Mouse (Mus musculus) common myeloid progenitor, adult 5-6 weeks (primary cell): ENCODE results near the gene Banf1. TPM values are rescaled to one million over a fixed set of nuclear protein-coding genes. Genes with fewer than 3 reads are reported as not detected.
A peak's percentile ranks its signal among the peaks of the same experiment; 100 is the strongest.
"Not testable (repeated sequence)": the region's sequence is repeated elsewhere in the genome, so short reads cannot be mapped to it uniquely, and the experiment has no call there.

Source experiments
- ATAC-seq: replicated peaks from 2 replicates; pipeline ENCODE4 v1.8.0; 2016; ENCODE audit warnings: low read depth, mild to moderate bottlenecking, moderate TSS enrichment, inconsistent platforms; ENCODE audit not compliant: poor library complexity, severe bottlenecking
- total RNA-seq: library from RNA; stranded (forward); fragments of 200-1000, 187-1606 nt; gene quantifications from 2 replicates; pipeline ENCODE4 v1.2.3, GENCODE M21; 2017

Banf1 gene
- 71.4 and 75.6 TPM in 2 replicates for total RNA-seq

GRCm38 (mm10) chr19:5367053-5367359 is at the start of gene Banf1:
Gene Banf1 (minus strand): TSS chr19:5367168.
- ATAC-seq = peak; percentile 27

- ATAC-seq = no peak
Measured at GRCm38 (mm10) chr19:5414534-5414957, 47.6 kb upstream of the Banf1 start.

GRCm38 (mm10) chr19:5413840-5414239 is 46.9 kb upstream of the Banf1 start:
- no peak for ATAC-seq

GRCm38 (mm10) chr19:5411961-5412360 is 45.0 kb upstream of the Banf1 start:
- no peak for ATAC-seq

- ATAC-seq = no peak
Measured at GRCm38 (mm10) chr19:5410641-5411040, 43.7 kb upstream of the Banf1 start.

- ATAC-seq = no peak
Measured at GRCm38 (mm10) chr19:5409068-5409467, 42.1 kb upstream of the Banf1 start.

- peak; percentile 24; the same call in 1 of the 2 replicates for ATAC-seq
Measured at GRCm38 (mm10) chr19:5408057-5409001, 41.4 kb upstream of the Banf1 start.

GRCm38 (mm10) chr19:5407133-5407532 is 40.2 kb upstream of the Banf1 start:
- ATAC-seq = peak; percentile 81

- ATAC-seq = peak; percentile 33
Measured at GRCm38 (mm10) chr19:5406531-5407126, 39.7 kb upstream of the Banf1 start.

GRCm38 (mm10) chr19:5405924-5406323 is 39.0 kb upstream of the Banf1 start:
- peak; percentile 45 for ATAC-seq

GRCm38 (mm10) chr19:5402293-5402692 is 35.3 kb upstream of the Banf1 start, which contains the start of gene Tsga10ip:
Gene Tsga10ip (minus strand): TSS chr19:5402526.
- no peak for ATAC-seq

GRCm38 (mm10) chr19:5401073-5401472 is 34.1 kb upstream of the Banf1 start:
- ATAC-seq = not testable (repeated sequence)

- ATAC-seq = no peak
Measured at GRCm38 (mm10) chr19:5395371-5395770, 28.4 kb upstream of the Banf1 start.

GRCm38 (mm10) chr19:5394168-5394567 is 27.2 kb upstream of the Banf1 start:
- ATAC-seq = no peak

- ATAC-seq = no peak
Measured at GRCm38 (mm10) chr19:5392892-5393291, 25.9 kb upstream of the Banf1 start.

GRCm38 (mm10) chr19:5390416-5390815 is 23.4 kb upstream of the Banf1 start:
- ATAC-seq = no peak

- peak; percentile 70 for ATAC-seq
Measured at GRCm38 (mm10) chr19:5389647-5390046, 22.7 kb upstream of the Banf1 start.

GRCm38 (mm10) chr19:5388588-5389242 is 21.7 kb upstream of the Banf1 start, which contains the start of gene Sart1:
Gene Sart1 (minus strand): TSS chr19:5388703.
- ATAC-seq = peak; percentile 94

- ATAC-seq = no peak
Measured at GRCm38 (mm10) chr19:5388011-5388441, 21.1 kb upstream of the Banf1 start.

- ATAC-seq = no peak
Measured at GRCm38 (mm10) chr19:5384715-5385114, 17.7 kb upstream of the Banf1 start.

- ATAC-seq = no peak
Measured at GRCm38 (mm10) chr19:5383326-5383725, 16.4 kb upstream of the Banf1 start.
